Mouse (Mus musculus) embryonic fibroblast, embryonic 13.5 days (primary cell): ENCODE measurements at regions not wholly inside any gene's neighbourhood (a gene's known extent, or its start where the extent isn't known, plus 50 kb on each side); places are given as distances from the start of the nearest gene placed in this dataset.

Source experiments
- H3K27ac ChIP-seq: 2 replicates; pipeline ENCODE4 v1.5.1; 2012; ENCODE audit warnings: low read length, control low read depth, inconsistent platforms; ENCODE audit not compliant: insufficient read depth
- H3K4me1 ChIP-seq: 2 replicates; pipeline ENCODE4 v1.6.1; 2011; ENCODE audit warnings: low read length; ENCODE audit not compliant: control insufficient read depth, insufficient read depth
- H3K4me3 ChIP-seq: 2 replicates; pipeline ENCODE4 v1.5.1; 2011; ENCODE audit warnings: mild to moderate bottlenecking, control low read depth, low read length; ENCODE audit not compliant: insufficient read depth
- CTCF ChIP-seq: IDR thresholded peaks from 2 replicates; pipeline ENCODE4 v1.5.1; 2011; ENCODE audit warnings: mild to moderate bottlenecking, control low read depth, low read length, moderate library complexity, borderline replicate concordance; ENCODE audit not compliant: insufficient read depth
- POLR2A ChIP-seq: IDR thresholded peaks from 2 replicates; pipeline ENCODE4 v1.6.1; 2011; ENCODE audit warnings: low read depth, mild to moderate bottlenecking, control low read depth, low read length, moderate library complexity

- Histone ChIP-seq H3K27ac (no peak overlapping the region), H3K4me3 (no peak overlapping the region), H3K4me1 (peaks cover 8% of the 10 kb centered on the region)
- no peak for TF ChIP-seq POLR2A
- TF ChIP-seq CTCF: no peak
Measured at GRCm38 (mm10) chr16:77421591-77422024, 180.3 kb downstream of the Gm11146 start.

GRCm38 (mm10) chr16:77421001-77421400 is 180.9 kb downstream of the Gm11146 start:
- no peak overlapping the region for H3K4me3 ChIP-seq
- no peak for TF ChIP-seq POLR2A
- TF ChIP-seq CTCF: no peak
- H3K27ac ChIP-seq: no peak overlapping the region
- peaks cover 8% of the 10 kb centered on the region for H3K4me1 ChIP-seq

DNA sequence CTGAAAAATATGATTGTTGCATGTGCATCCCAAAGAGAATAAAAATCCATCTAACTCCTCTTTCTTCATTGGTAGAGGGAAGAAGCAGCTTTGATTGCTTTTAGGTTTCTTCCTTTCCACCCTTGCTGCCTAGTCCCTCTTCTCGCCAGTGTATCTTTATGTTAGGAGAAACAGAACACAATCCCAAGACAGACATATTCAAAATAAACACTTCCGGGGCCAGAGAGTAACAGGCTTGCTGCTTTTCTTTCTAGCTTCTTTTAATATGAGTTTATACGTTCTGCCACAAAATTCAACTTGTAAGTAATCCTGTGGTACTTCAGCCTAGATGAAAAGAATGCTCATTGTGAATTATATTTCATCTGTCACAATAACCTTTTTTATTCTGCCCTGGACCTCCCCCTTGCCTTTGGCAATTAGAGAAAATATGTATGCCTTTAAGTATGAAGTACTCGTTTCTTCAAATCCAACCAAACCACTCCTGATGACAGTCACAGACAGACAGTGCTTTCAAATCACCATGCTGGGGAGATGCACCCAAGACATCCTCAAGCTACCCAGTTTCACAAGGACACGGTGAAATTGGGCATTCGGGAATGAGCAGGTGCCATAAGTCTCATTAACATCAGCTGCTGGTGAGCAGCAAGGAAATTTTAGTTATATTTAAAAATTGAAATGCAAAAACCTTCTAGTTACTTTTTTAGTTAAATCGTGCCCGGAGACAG is 181.6 kb downstream of the Gm11146 start:
- no peak for TF ChIP-seq POLR2A
- TF ChIP-seq CTCF: no peak
- H3K4me1 ChIP-seq: peaks cover 8% of the 10 kb centered on the region
- no peak overlapping the region for H3K27ac ChIP-seq
- no peak overlapping the region for H3K4me3 ChIP-seq

- no peak overlapping the region; the same call in 1 of the 2 replicates for H3K27ac ChIP-seq
- H3K4me3 ChIP-seq: no peak overlapping the region
- peaks cover 8% of the 10 kb centered on the region for H3K4me1 ChIP-seq
- no peak for TF ChIP-seq CTCF
- TF ChIP-seq POLR2A: no peak
Measured at GRCm38 (mm10) chr16:77419116-77419735, 182.7 kb downstream of the Gm11146 start.

DNA sequence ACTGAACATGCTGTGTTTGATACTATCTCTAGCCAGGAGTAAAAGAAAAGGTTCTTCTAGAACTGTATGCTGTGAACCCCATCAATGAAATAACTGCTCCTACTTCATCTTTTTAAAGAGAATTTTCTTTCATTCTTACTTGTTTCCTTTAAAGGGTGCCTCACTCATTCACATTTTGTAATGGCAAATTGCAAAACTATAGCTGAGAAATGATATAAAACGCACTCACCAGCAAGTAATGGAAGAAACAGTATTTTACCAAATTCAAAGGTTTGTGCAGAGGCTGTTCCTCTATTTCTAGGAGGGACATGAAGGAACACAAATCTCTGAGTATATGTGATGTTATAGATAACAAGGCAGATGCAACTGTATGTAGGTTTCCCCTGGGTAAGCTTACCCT is 183.4 kb downstream of the Gm11146 start:
- H3K4me1 ChIP-seq: peaks cover 8% of the 10 kb centered on the region

GRCm38 (mm10) chr16:77417791-77418190 is 184.1 kb downstream of the Gm11146 start:
- peaks cover 8% of the 10 kb centered on the region for H3K4me1 ChIP-seq
- H3K27ac ChIP-seq: no peak overlapping the region
- TF ChIP-seq POLR2A: no peak
- no peak for TF ChIP-seq CTCF
- no peak overlapping the region for H3K4me3 ChIP-seq

More for the DNA sequence above, 183.4 kb downstream of the Gm11146 start:
- H3K27ac ChIP-seq: no peak overlapping the region
- H3K4me3 ChIP-seq: no peak overlapping the region
- TF ChIP-seq POLR2A (no peak), CTCF (no peak)

GRCm38 (mm10) chr16:77414562-77414961 is 187.3 kb downstream of the Gm11146 start:
- TF ChIP-seq POLR2A (no peak), CTCF (no peak)
- H3K4me3 ChIP-seq: no peak overlapping the region

DNA sequence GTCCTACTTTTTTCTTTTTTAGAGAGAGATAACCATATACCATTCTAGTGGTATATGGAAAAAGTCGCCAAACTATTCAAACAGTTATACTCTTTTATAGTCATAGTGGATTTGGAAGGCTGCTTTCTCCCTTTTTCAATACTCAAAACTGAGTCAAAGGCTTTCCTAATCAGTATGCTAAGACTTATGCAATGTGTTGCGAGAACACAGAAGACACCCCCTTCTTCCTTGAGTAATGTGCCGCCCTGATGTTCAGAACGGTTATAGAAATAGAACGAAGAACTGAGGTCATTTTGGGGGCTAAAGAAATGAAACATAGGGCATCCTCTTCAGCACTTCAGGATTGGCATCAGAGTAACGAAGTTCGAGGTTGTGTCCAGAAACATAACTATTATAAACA is 192.7 kb downstream of the Gm11146 start:
- Histone ChIP-seq H3K27ac (no peak overlapping the region), H3K4me3 (no peak overlapping the region), H3K4me1 (no peaks in the 10 kb centered on the region)
- TF ChIP-seq CTCF (no peak), POLR2A (no peak)

More at GRCm38 (mm10) chr16:77414562-77414961, 187.3 kb downstream of the Gm11146 start:
- Histone ChIP-seq H3K4me1 (peaks cover 4% of the 10 kb centered on the region; the same call in 1 of the 2 replicates), H3K27ac (no peak overlapping the region)

DNA sequence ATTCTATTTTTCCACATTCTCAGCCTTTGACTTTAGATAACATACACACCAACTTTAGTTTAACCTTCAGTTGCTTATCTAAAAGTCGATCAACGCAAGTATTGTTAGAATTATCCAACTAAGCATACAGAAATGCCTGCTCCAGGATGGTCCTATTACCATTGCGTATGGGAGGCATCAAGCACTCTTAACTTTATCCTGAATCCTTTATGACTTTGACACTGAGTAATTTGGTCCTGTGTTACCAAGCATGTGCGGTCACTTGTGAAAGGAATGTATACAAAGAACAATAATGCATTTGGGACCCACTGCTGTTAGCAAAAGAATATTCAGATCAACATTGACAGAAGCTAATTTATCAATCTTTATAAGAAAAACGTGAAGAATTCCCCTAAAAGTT is 194.9 kb downstream of the Gm11146 start:
- no peak overlapping the region for H3K27ac ChIP-seq
- H3K4me1 ChIP-seq: no peaks in the 10 kb centered on the region
- no peak overlapping the region for H3K4me3 ChIP-seq
- TF ChIP-seq CTCF: no peak
- TF ChIP-seq POLR2A: no peak

DNA sequence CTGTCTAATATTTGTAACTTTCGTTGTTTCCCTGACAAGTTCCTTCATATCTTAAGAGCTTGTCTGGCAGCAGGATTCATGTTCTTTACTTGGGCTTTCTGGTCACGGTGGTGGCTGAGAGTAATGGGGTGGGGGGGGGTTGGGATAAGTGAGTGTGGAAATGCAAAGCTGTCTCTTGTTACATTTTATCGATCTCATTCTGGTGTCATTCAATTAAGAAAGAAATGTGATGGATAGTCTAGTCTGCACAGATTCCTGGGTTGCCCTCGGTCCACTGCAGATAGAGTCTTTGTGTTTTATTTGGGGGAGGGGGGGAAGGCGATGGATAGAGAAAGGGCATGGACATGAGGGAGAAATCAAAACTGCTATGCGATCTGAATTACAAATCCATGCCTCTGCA is 196.0 kb downstream of the Gm11146 start:
- H3K4me3 ChIP-seq: no peak overlapping the region
- H3K27ac ChIP-seq: no peak overlapping the region; the same call in 1 of the 2 replicates
- TF ChIP-seq POLR2A (no peak), CTCF (no peak)
- H3K4me1 ChIP-seq: no peaks in the 10 kb centered on the region
